Mouse (Mus musculus) lung, adult 2 months (tissue): ENCODE data around the gene Gas6.

Experiments used
- CTCF ChIP-seq: fragments of 200-500 bp; IDR thresholded peaks from 2 replicates; pipeline ENCODE4 v1.5.1; 2011; ENCODE audit warnings: mild to moderate bottlenecking, low read length, control low read depth; ENCODE audit not compliant: insufficient read depth
- POLR2A ChIP-seq: fragments of 200-500 bp; IDR thresholded peaks from 2 replicates; pipeline ENCODE4 v1.6.1; 2011; ENCODE audit warnings: low read depth, mild to moderate bottlenecking, control low read depth, low read length, borderline replicate concordance; ENCODE audit errors: extremely low read depth

GRCm38 (mm10) chr8:13442152-13442551 lies 52.1 kb downstream of the Gas6 start:
- no peak for TF ChIP-seq CTCF
- TF ChIP-seq POLR2A, result no peak
